ENCODE assay signal across 7 mouse cellular contexts in the genomic region with DNA sequence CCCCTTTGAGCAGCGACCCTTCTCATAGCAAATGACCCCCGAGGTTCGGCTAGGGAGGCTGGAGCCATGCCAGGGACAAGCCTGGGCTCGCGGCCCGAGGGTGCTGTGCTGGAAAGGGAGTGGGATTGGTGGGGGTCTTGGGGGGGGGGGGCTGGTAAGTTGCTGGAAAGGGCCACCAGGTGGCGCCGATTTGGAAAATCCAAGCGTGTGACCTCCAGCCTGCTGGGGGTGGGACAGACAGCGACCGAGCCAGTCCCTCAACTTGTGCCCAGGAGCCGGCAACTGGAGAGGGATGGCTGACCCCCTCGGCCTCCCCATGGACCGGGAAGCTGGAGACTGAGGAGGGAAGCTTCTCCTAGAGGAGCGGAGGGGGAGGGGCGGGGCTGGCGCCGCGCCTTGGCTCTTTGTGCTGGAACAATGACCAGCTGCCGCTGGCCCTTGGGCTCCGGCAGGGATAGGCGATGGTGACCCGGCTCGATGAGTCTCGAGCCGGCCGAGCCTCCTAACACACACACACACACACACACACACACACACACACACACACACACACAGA. TPM values are rescaled to one million over a fixed set of nuclear protein-coding genes. Genes with fewer than 3 reads are reported as not detected.
A peak's percentile ranks its signal among the peaks of the same experiment; 100 is the strongest.
DNase-seq lines count a peak whose midpoint lies in the region; ATAC-seq lines count a peak whose summit lies in the region.

No protein-coding gene starts in this region.

- H3K36me3 ChIP-seq in intestine, embryonic 16.5 days (ENCODE audit: control insufficient read depth, insufficient read depth, low read length) = 0 out of 2 replicates have a peak, but pooled peaks cover 3% of the 10 kb centered on the region
- peaks cover 30% of the 10 kb centered on the region for H3K36me3 ChIP-seq in limb, embryonic 10.5 days
- H3K36me3 ChIP-seq in midbrain, embryonic 13.5 days = 0 out of 2 replicates have a peak, but pooled peaks cover 7% of the 10 kb centered on the region
- peaks cover 9% of the 10 kb centered on the region; the same call in 1 of the 2 replicates for H3K36me3 ChIP-seq in stomach, embryonic 14.5 days (ENCODE audit: control insufficient read depth, insufficient read depth, low read length)

- peak overlapping the region; percentile 93 for H3K4me2 ChIP-seq in intestine, embryonic 16.5 days (ENCODE audit: low read depth, low read length)
- H3K4me2 ChIP-seq in midbrain, embryonic 13.5 days (replicated peaks) = peak overlapping the region; percentile 78
- peak overlapping the region; percentile 91 for H3K4me2 ChIP-seq in stomach, embryonic 14.5 days (replicated peaks; ENCODE audit: low read depth, low read length)

- peaks cover 55% of the 10 kb centered on the region for H3K4me1 ChIP-seq in intestine, embryonic 16.5 days (ENCODE audit: control insufficient read depth, insufficient read depth, low read length)
- peaks cover 85% of the 10 kb centered on the region for H3K4me1 ChIP-seq in limb, embryonic 10.5 days
- peaks cover 76% of the 10 kb centered on the region for H3K4me1 ChIP-seq in midbrain, embryonic 13.5 days (replicated peaks)
- H3K4me1 ChIP-seq in stomach, embryonic 14.5 days (ENCODE audit: control insufficient read depth, insufficient read depth, low read length) = peaks cover 47% of the 10 kb centered on the region

- peak; percentile 29 for ATAC-seq in intestine, embryonic 16.5 days
- ATAC-seq in midbrain, embryonic 13.5 days = peak; percentile 74
- ATAC-seq in stomach, embryonic 14.5 days (ENCODE audit: insufficient number of reproducible peaks, insufficient read depth, low FRiP score, low read depth) = peak; percentile 47

- H3K27me3 ChIP-seq in intestine, embryonic 16.5 days (replicated peaks; ENCODE audit: control insufficient read depth, insufficient read depth, low read length) = no peaks in the 10 kb centered on the region
- no peaks in the 10 kb centered on the region for H3K27me3 ChIP-seq in limb, embryonic 10.5 days (ENCODE audit: low read depth, poor library complexity, severe bottlenecking)
- H3K27me3 ChIP-seq in midbrain, embryonic 13.5 days = no peaks in the 10 kb centered on the region
- no peaks in the 10 kb centered on the region for H3K27me3 ChIP-seq in stomach, embryonic 14.5 days (ENCODE audit: control insufficient read depth, insufficient read depth, low read length)

- peak; percentile 92 for DNase-seq in adipocyte (ENCODE audit: low spot score)
- peak; percentile 85 for DNase-seq in cerebellum, postnatal 36 days
- DNase-seq in gastrocnemius, postnatal 25 days = peak; percentile 92
- peak; percentile 90 for DNase-seq in limb, embryonic 10.5 days (ENCODE audit: low spot score)

- H3K9ac ChIP-seq in intestine, embryonic 16.5 days (ENCODE audit: low read depth, low read length) = peak overlapping the region; percentile 92
- H3K9ac ChIP-seq in midbrain, embryonic 13.5 days (replicated peaks) = peak overlapping the region; percentile 81
- peak overlapping the region; percentile 76; the same call in 1 of the 2 replicates for H3K9ac ChIP-seq in stomach, embryonic 14.5 days (replicated peaks; ENCODE audit: low read depth, low read length)

- peak overlapping the region; percentile 100 for H3K27ac ChIP-seq in intestine, embryonic 16.5 days (ENCODE audit: low read length)
- H3K27ac ChIP-seq in limb, embryonic 10.5 days = peak overlapping the region; percentile 92
- H3K27ac ChIP-seq in midbrain, embryonic 13.5 days = peak overlapping the region; percentile 97
- peak overlapping the region; percentile 99 for H3K27ac ChIP-seq in stomach, embryonic 14.5 days (ENCODE audit: low read length)

- 0% methylated on average over 22 of the region's 27 CpGs for WGBS in intestine, embryonic 16.5 days
- WGBS in limb, embryonic 10.5 days = 0% methylated on average over 16 of the region's 27 CpGs
- 0% methylated on average over 26 of the region's 27 CpGs for WGBS in midbrain, embryonic 13.5 days
- 0% methylated on average over 21 of the region's 27 CpGs for WGBS in stomach, embryonic 14.5 days

- H3K4me3 ChIP-seq in intestine, embryonic 16.5 days (ENCODE audit: low read length) = peak overlapping the region; percentile 76
- peak overlapping the region; percentile 76 for H3K4me3 ChIP-seq in limb, embryonic 10.5 days
- H3K4me3 ChIP-seq in midbrain, embryonic 13.5 days (replicated peaks) = peak overlapping the region; percentile 59
- H3K4me3 ChIP-seq in stomach, embryonic 14.5 days (ENCODE audit: low read depth, low read length) = peak overlapping the region; percentile 87

- H3K9me3 ChIP-seq in intestine, embryonic 16.5 days (ENCODE audit: control insufficient read depth, low read length) = no peaks in the 10 kb centered on the region
- no peaks in the 10 kb centered on the region for H3K9me3 ChIP-seq in limb, embryonic 10.5 days (replicated peaks)
- no peaks in the 10 kb centered on the region for H3K9me3 ChIP-seq in midbrain, embryonic 13.5 days
- no peaks in the 10 kb centered on the region for H3K9me3 ChIP-seq in stomach, embryonic 14.5 days (ENCODE audit: control insufficient read depth, low read depth, low read length)

RNA-seq across cellular contexts. Expression of a gene that starts 3.1 kb away (rescaled TPM):
- total RNA-seq in gastrocnemius, postnatal 25 days (2021) = 10 to 100 TPM; 19.2 to 22.9 TPM
- 33.6 and 34.7 TPM in 2 replicates for polyA plus RNA-seq in intestine, embryonic 16.5 days (2015; fragmentation: Nextera tagmentation; extraction: Ambion mirVana)
- polyA plus RNA-seq in limb, embryonic 10.5 days (2016; fragmentation: Nextera tagmentation; extraction: Ambion mirVana) = 87.5 and 90.8 TPM in 2 replicates
- 24.6 and 30.9 TPM in 2 replicates for polyA plus RNA-seq in midbrain, embryonic 13.5 days (2015; fragmentation: Nextera tagmentation; extraction: Ambion mirVana)
- polyA plus RNA-seq in stomach, embryonic 14.5 days (2014; fragmentation: Nextera tagmentation; extraction: Ambion mirVana) = 52.5 and 56.0 TPM in 2 replicates

RNA-seq across cellular contexts. Expression of a gene that starts 11.1 kb away (rescaled TPM):
- total RNA-seq in gastrocnemius, postnatal 25 days (2021) = 10 to 100 TPM; 32.8 to 36.4 TPM
- polyA plus RNA-seq in intestine, embryonic 16.5 days (2015; fragmentation: Nextera tagmentation; extraction: Ambion mirVana) = 74.7 and 76.4 TPM in 2 replicates
- 69.8 and 75.3 TPM in 2 replicates for polyA plus RNA-seq in limb, embryonic 10.5 days (2016; fragmentation: Nextera tagmentation; extraction: Ambion mirVana)
- polyA plus RNA-seq in midbrain, embryonic 13.5 days (2015; fragmentation: Nextera tagmentation; extraction: Ambion mirVana) = 91.3 and 91.5 TPM in 2 replicates
- 60.1 and 60.4 TPM in 2 replicates for polyA plus RNA-seq in stomach, embryonic 14.5 days (2014; fragmentation: Nextera tagmentation; extraction: Ambion mirVana)

RNA-seq across cellular contexts. Expression of a gene that starts 11.8 kb away (rescaled TPM):
- 10 to 100 TPM; 16.2 to 16.6 TPM for total RNA-seq in gastrocnemius, postnatal 25 days (2021)
- polyA plus RNA-seq in intestine, embryonic 16.5 days (2015; fragmentation: Nextera tagmentation; extraction: Ambion mirVana) = 19.8 and 21.0 TPM in 2 replicates
- 39.2 and 45.4 TPM in 2 replicates for polyA plus RNA-seq in limb, embryonic 10.5 days (2016; fragmentation: Nextera tagmentation; extraction: Ambion mirVana)
- 19.2 and 20.0 TPM in 2 replicates for polyA plus RNA-seq in midbrain, embryonic 13.5 days (2015; fragmentation: Nextera tagmentation; extraction: Ambion mirVana)
- 13.3 and 15.3 TPM in 2 replicates for polyA plus RNA-seq in stomach, embryonic 14.5 days (2014; fragmentation: Nextera tagmentation; extraction: Ambion mirVana)

RNA-seq across cellular contexts. Expression of a gene that starts 28.2 kb away (rescaled TPM):
- 1 to 10 TPM; 5.4 to 5.9 TPM for total RNA-seq in gastrocnemius, postnatal 25 days (2021)
- polyA plus RNA-seq in intestine, embryonic 16.5 days (2015; fragmentation: Nextera tagmentation; extraction: Ambion mirVana) = 0.43 and 0.49 TPM in 2 replicates
- polyA plus RNA-seq in limb, embryonic 10.5 days (2016; fragmentation: Nextera tagmentation; extraction: Ambion mirVana) = 0.20 and 0.28 TPM in 2 replicates
- polyA plus RNA-seq in midbrain, embryonic 13.5 days (2015; fragmentation: Nextera tagmentation; extraction: Ambion mirVana) = 1.3 and 1.8 TPM in 2 replicates
- polyA plus RNA-seq in stomach, embryonic 14.5 days (2014; fragmentation: Nextera tagmentation; extraction: Ambion mirVana) = 0.62 TPM in 2 replicates

RNA-seq across cellular contexts. Expression of a gene that starts 28.4 kb away (rescaled TPM):
- total RNA-seq in gastrocnemius, postnatal 25 days (2021) = under 1 TPM; 0.19 to 0.33 TPM
- 19.0 and 21.1 TPM in 2 replicates for polyA plus RNA-seq in intestine, embryonic 16.5 days (2015; fragmentation: Nextera tagmentation; extraction: Ambion mirVana)
- 3.4 and 5.4 TPM in 2 replicates for polyA plus RNA-seq in limb, embryonic 10.5 days (2016; fragmentation: Nextera tagmentation; extraction: Ambion mirVana)
- polyA plus RNA-seq in midbrain, embryonic 13.5 days (2015; fragmentation: Nextera tagmentation; extraction: Ambion mirVana) = 13.4 and 15.7 TPM in 2 replicates
- polyA plus RNA-seq in stomach, embryonic 14.5 days (2014; fragmentation: Nextera tagmentation; extraction: Ambion mirVana) = 6.0 and 6.6 TPM in 2 replicates

Comparison
In these comparisons a context has a peak if more than half of its experiments do, and no peak if none do; other contexts are left out.
1. Peak in every context shown above with its lines: DNase-seq, ATAC-seq, H3K4me3 ChIP-seq and H3K27ac ChIP-seq.